Mouse (Mus musculus) bone marrow macrophage, adult 2 months (primary cell): ENCODE data around the gene Gm49333. TPM values are rescaled to one million over a fixed set of nuclear protein-coding genes. Genes with fewer than 3 reads are reported as not detected.

Source experiments
- H3K27ac ChIP-seq: 2 replicates; pipeline ENCODE4 v1.5.1; 2012; ENCODE audit warnings: low read depth, low read length; ENCODE audit not compliant: insufficient read depth
- H3K4me1 ChIP-seq: 2 replicates; pipeline ENCODE4 v1.6.1; 2012; ENCODE audit warnings: low read length; ENCODE audit not compliant: control insufficient read depth, insufficient read depth
- H3K4me3 ChIP-seq: 2 replicates; pipeline ENCODE4 v1.5.1; 2012; ENCODE audit warnings: mild to moderate bottlenecking, low read length, moderate library complexity; ENCODE audit not compliant: insufficient read depth
- CTCF ChIP-seq: IDR thresholded peaks from 2 replicates; pipeline ENCODE4 v1.5.1; 2012; ENCODE audit warnings: low read depth, mild to moderate bottlenecking, low read length, moderate library complexity
- POLR2A ChIP-seq: IDR thresholded peaks from 2 replicates; pipeline ENCODE4 v1.6.1; 2012; ENCODE audit warnings: mild to moderate bottlenecking, low read depth, low read length, borderline replicate concordance
- polyA plus RNA-seq: library from polyadenylated mRNA; stranded (reverse); fragments of >200 nt; gene quantifications from 2 replicates; pipeline ENCODE4 v1.2.4, GENCODE M21; 2012; ENCODE audit not compliant: missing spikeins, insufficient read depth, insufficient read length

The Gm49333 gene
- not detected in 2 replicates for polyA plus RNA-seq

DNA sequence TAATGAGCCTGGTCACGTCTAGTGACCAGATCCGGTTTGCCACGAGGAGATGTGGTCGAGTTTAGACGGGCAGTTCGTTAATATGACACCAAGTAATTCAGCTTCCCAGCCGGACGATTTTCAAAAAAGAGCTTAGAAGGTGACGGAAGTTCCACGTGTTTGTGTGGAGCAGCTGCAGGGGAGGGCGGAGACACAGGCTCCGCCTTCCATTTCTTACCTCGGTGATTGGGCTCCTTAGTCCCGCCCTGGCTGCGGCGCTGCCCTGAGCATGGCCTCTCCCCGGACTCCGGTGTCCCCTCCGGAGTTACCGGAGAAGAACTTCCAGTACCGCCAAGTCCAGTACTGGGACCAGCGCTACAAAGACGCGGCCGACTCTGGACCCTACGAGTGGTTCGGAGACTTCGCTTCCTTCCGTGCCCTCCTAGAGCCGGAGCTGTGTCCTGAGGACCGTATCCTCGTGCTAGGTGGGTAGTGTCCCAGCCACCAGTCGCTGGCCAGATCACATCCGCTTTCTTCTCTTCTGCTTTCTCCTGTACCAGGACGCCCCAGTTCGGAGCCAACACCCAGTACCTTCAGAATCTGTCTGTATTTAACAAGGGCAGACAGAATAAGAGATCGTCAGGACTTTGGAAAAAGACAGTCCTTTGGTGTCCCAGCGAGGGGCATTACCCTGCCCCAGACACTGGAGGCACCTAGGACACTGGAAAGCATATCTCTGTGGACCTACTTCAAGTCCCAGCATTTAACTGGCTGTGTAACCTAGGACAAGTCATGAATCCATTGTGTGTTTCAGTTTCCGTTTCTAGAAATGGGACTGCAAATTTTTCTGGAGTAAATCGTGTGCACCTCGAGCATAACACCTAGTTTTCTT is at the start of gene Gm49333, which contains the start of the genes Eef1akmt4 and Alg3:
TSS of gene Gm49333 (plus strand) at position 254 of the 871 bp plus-strand sequence.
TSS of gene Eef1akmt4 (plus strand) at position 237 of the 871 bp plus-strand sequence.
TSS of gene Alg3 (minus strand) at position 379 of the 871 bp plus-strand sequence.
- H3K27ac ChIP-seq = peak within 1 kb of the TSS; percentile 66
- peaks cover 4% of the 10 kb centered on the region; the same call in 1 of the 2 replicates for H3K4me1 ChIP-seq
- peak within 1 kb of the TSS; percentile 75 for H3K4me3 ChIP-seq
- TF ChIP-seq CTCF (no peak), POLR2A (no peak; the same call in 1 of the 2 replicates)

DNA sequence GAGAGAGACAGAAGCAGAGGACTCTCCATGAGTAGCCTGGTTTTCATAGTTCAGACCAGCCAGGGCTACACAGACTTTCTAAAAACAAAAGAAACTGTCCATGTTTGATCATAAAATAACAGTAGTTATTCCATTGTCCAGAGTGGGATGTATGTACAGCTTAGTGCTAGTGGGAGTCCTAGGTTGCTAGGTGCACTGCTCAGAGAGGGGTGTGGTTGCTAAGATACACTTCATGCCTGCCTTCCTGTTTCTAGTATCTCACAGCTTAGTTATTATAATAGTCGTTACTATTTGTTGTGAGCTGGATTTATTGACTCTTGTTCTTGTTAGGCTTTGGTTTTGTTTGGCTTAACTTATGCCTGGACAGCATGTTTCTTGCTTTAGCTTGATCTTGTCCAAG is 46.3 kb upstream of the Gm49333 start:
- Histone ChIP-seq H3K4me3 (no peak overlapping the region), H3K4me1 (no peaks in the 10 kb centered on the region), H3K27ac (no peak overlapping the region)
- TF ChIP-seq POLR2A (no peak), CTCF (no peak)

- H3K4me1 ChIP-seq = no peaks in the 10 kb centered on the region
- H3K27ac ChIP-seq = no peak within 1 kb of the TSS
- peak within 1 kb of the TSS; percentile 28 for H3K4me3 ChIP-seq
- TF ChIP-seq POLR2A (no peak), CTCF (no peak)
These were observed 22.0 kb upstream of the Gm49333 start, which contains the start of gene Vwa5b2 for GRCm38 (mm10) chr16:20589366-20589938. Gene Vwa5b2 (plus strand): TSS chr16:20589471.

- H3K4me1 ChIP-seq = no peaks in the 10 kb centered on the region
- no peak overlapping the region for H3K27ac ChIP-seq
- no peak for TF ChIP-seq POLR2A
- no peak for TF ChIP-seq CTCF
- peak overlapping the region; percentile 28 for H3K4me3 ChIP-seq
These were observed 21.3 kb upstream of the Gm49333 start for GRCm38 (mm10) chr16:20589939-20590679.

GRCm38 (mm10) chr16:20590680-20591038 is 20.8 kb upstream of the Gm49333 start:
- no peak overlapping the region for H3K27ac ChIP-seq
- TF ChIP-seq POLR2A (no peak), CTCF (no peak)
- no peak overlapping the region for H3K4me3 ChIP-seq
- H3K4me1 ChIP-seq = no peaks in the 10 kb centered on the region

GRCm38 (mm10) chr16:20591076-20591705 is 20.2 kb upstream of the Gm49333 start:
- TF ChIP-seq CTCF (no peak), POLR2A (no peak)
- Histone ChIP-seq H3K4me1 (no peaks in the 10 kb centered on the region), H3K27ac (no peak overlapping the region), H3K4me3 (no peak overlapping the region)

DNA sequence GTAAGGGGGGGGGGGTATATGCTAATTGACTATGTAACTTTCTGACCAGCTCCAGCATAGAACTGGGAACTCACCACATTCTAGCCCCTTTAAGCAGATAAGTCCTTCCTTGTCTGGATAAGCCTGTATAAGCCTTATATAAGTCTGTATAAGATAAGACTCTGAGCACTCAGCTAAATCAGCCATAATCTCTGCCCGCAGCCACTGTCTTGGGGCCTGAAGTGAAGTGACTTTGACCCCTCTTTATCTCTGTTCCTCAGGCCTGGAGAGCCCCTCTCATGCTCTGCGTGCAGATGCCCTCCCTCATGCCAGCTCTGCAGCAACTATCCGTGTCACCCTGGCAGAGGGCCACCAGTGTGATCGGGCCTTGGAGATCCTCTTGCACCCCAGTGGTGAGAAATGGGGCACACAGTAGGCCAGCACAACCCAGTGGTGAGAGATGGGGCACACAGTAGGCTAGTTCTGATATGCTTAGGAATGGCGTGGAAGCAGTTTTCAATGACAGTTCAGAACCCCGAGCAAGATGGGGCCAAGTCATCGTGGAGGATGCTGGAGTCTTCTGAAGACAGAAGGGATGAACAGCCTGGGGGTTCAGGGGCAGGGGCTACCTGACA is 16.2 kb upstream of the Gm49333 start:
- TF ChIP-seq CTCF = no peak
- no peak for TF ChIP-seq POLR2A
- Histone ChIP-seq H3K4me1 (no peaks in the 10 kb centered on the region), H3K27ac (no peak overlapping the region), H3K4me3 (no peak overlapping the region)

DNA sequence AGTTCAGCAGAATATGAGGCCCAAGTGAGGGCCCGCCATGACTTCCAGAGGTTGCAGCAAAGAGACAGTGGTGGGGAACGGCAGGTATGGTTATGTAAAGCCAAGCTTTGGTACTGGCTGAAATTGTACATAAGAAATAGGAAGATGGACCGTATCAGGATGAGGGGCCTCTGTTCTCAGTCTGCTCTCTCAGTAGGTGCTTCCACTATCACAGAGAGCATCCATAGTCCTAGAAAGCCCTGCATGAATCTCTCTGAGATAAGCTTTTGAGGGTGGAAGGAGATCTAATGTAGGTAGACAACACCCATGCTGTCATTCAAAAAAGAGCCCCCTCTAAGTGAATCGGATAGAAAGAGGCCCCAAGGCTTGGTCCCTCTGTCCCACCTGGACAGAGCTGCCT is 15.7 kb upstream of the Gm49333 start:
- TF ChIP-seq CTCF (no peak), POLR2A (no peak)
- no peak overlapping the region for H3K27ac ChIP-seq
- no peak overlapping the region for H3K4me3 ChIP-seq
- H3K4me1 ChIP-seq = no peaks in the 10 kb centered on the region

GRCm38 (mm10) chr16:20596687-20597441 is 14.5 kb upstream of the Gm49333 start:
- no peak overlapping the region for H3K4me3 ChIP-seq
- no peak for TF ChIP-seq POLR2A
- no peak for TF ChIP-seq CTCF
- no peak overlapping the region for H3K27ac ChIP-seq
- no peaks in the 10 kb centered on the region for H3K4me1 ChIP-seq
